Mouse (Mus musculus): ENCODE results near the gene Hat1.
"Not testable (repeated sequence)": the region's sequence is repeated elsewhere in the genome, so short reads cannot be mapped to it uniquely, and the experiment has no call there.

Hat1 gene

DNA sequence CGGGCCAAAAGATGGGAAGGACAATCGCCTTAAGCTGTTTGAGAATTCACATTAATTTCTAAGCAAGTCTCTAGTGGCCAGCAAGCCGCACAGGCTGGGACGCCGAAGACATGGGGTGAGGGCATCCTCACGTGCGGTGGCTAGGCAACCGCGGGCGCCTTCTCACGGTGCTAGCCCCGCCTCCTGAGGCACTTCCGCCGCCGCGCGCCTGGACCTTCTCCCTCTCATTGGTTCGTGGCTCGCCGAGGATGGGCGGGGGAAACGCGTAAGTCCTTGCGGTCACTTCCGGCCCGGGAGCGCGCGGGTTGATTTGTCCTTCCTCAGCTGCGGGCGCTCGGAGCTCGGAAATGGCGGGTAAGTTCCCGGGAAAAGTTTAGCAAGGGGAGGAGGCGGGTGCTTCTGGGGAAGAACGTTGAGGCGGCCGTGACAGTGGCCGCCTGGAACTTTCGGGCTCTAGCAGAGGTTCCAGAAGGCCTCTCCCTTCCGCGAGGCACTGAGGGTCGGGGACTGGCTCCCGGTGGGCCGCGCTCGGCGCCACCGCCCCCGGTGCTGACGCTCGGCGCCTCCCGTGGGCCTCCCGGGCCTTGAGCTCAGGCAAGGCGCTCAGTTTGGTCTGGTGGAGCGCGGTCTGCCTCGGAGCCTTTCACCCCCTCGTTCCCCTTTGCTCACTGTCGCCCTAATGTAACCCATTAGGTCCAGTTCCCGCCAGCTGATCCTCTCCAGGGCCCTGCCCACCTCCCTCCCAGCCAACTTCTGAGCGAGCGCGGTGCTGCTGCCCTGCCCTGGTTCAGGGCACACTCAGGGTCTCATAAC, at the start of gene Hat1:
TSS of gene Hat1 (plus strand) at position 8 of the 813 bp plus-strand sequence.
- peak; percentile 63 for DNase-seq (ENCODE audit: extremely low spot score, low read depth, low spot score)

DNA sequence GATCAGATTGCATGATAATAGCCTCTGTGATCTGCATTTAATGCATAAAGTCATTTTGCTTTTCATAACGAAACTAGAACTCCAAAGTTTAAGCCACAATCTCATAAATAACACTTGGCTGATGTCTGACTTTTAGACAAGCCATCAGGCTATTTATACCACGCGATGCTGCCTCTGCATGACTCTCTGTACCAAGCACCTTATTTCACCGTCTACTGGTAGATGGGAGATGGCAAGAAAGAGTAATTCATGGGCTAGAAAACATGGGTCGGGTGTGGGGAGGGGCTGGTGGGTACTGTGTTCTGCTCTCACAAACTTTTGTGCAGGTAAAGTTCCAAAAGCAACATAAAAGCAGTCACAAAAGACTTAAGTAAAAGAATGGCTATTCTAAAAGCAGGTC, 48.6 kb upstream of the Hat1 start:
- no peak for DNase-seq (ENCODE audit: extremely low spot score, low read depth, low spot score)

- no peak for DNase-seq (ENCODE audit: extremely low spot score, low read depth, low spot score)
Observed at GRCm38 (mm10) chr2:71343884-71344640, 44.7 kb upstream of the Hat1 start.

DNA sequence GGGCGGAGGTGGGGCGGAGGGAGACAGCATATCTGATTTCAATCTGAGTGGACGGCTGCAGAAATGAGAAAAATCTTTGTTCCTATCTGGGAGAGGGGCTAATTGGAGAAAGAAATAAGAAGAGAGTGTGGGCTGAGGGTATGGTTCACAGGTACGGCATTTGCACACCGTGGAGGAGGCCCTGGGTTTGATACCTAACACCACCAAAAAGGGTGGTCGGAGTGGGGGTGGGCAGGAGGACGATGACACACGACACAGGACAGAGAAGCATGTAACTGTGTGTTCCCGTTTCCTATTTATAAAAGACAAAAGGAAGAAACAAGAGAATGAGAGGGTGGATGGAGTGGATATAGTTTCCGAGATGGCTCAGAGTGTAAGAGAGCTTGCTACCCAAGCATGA, 41.6 kb upstream of the Hat1 start:
- DNase-seq (ENCODE audit: extremely low spot score, low read depth, low spot score): no peak

- no peak for DNase-seq (ENCODE audit: extremely low spot score, low read depth, low spot score)
Observed at GRCm38 (mm10) chr2:71347732-71348490, 40.8 kb upstream of the Hat1 start.

DNA sequence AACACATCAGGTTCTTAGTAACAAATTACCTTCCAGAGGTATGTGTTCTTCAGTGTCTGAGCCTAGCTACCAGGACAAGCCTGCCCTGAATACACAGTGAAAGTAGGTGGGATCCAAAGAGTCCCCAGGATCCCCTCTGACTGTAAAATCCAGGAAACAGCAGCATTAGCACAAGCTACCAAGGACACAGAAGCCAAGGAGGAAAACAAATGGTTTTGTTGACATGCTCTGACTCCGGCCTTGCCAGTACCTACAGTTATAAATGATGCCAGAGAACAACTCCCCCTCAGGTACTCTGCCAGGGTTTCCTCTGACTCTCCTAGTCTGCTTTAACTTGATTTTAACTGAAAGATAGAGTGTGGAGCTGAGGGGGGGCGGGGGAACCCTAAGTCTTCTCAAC, 39.2 kb upstream of the Hat1 start:
- DNase-seq (ENCODE audit: extremely low spot score, low read depth, low spot score): no peak

DNA sequence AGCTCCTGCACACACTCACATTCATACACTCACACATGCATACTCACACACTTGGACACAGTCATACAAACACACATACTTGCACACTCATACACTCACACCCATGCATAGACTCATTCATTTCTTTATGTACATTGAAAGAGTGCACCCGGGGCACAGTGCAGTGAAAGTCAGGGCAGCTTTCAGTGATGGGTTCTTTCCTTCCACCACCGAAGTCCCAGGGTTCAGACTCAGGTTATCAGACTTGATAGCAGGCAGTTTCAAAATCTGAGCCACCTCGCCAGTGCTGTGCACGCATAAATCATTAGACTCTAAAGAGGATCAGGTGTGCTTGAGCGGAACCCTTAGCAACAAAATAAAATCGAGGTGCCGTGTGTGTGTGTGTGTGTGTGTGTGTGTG, 38.6 kb upstream of the Hat1 start:
- no peak for DNase-seq (ENCODE audit: extremely low spot score, low read depth, low spot score)

DNA sequence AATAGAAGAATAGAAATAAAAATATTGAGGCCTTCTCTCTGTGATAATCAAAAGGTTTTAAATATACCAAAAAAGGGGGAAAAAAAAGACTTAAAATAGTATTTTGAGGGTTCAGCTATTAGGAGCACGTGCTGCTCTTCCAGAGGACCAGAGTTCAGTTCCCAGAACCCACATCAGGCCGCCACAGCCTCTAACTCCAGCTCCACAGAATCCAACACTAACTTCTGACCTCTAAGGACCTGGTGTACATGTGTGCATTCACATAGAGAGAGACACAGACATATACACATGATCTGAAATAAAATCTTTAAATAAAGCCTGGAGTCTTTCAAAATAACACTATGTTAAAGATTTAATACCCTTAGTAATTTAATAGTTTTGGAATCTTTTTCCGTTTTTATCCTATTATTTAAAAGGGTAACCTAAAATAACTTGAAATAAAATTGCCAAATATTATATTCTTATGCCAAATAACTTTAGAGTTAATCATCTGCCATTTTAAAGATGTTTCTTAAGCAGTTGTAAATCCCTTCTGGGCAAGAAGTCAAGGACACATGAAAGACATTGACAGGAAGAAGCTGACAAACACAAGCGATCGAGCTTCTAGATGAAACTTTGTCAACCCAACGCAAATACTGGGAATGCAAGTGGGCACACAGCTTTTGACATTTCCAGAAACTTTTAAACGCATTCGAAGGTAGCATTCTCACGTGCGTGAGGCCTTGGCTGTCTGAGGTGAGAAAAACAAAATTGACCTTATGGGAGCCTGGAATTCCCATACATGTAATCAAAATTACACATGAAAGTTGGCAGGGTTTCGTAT, 37.6 kb upstream of the Hat1 start:
- DNase-seq (ENCODE audit: extremely low spot score, low read depth, low spot score): no peak

DNA sequence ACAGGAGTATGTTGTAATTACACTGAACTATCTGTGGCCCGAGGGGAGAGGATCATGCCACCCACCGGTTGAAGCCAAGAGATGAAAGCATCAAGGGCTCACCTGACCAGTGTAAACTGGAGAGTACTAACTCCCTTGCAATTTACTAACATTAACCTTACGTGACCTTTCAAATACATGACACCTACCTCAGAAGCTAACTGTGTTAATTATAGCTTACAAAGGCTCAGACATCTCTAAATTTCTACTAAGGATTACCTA, 37.1 kb upstream of the Hat1 start:
- DNase-seq (ENCODE audit: extremely low spot score, low read depth, low spot score): no peak

GRCm38 (mm10) chr2:71353306-71354054, 35.3 kb upstream of the Hat1 start:
- DNase-seq (ENCODE audit: extremely low spot score, low read depth, low spot score): no peak

DNA sequence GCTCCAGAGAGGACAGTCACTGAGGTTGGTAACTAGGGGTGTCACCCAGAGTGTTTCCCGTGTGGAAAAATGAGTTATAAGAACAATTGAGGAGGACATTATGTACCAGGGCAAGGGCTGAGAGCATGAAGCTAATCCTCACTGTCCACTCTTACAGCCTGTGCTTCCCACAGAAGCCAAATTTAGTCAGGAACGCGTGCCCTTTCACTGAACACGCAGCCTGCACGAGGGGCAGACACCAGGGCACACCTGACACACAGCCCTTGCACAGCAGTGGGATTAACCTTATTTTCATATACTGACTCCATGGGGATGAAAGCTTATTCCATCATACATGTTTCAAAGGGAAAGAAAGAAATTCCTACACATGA, 34.7 kb upstream of the Hat1 start:
- DNase-seq (ENCODE audit: extremely low spot score, low read depth, low spot score): no peak

DNA sequence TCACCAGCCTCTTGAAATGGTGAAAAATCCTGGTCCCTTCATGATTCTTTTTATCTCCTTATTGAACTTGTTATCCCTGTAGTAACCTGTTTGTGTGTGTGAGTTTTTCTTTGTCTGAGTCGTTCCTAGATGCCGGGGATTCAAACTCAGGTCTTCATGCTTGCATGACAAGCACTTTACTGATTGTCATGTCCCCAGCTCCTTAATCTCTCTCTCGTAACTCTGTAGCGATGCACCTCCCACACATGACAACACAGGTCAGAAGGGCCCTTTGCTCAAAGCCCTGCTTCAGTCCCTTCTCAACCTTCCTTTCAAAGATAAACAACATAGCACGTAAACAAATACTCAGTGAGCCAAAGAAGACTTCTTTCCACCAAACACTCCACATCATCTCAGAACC, 30.4 kb upstream of the Hat1 start:
- no peak for DNase-seq (ENCODE audit: extremely low spot score, low read depth, low spot score)

GRCm38 (mm10) chr2:71360192-71360591, 28.6 kb upstream of the Hat1 start:
- DNase-seq (ENCODE audit: extremely low spot score, low read depth, low spot score): no peak

DNA sequence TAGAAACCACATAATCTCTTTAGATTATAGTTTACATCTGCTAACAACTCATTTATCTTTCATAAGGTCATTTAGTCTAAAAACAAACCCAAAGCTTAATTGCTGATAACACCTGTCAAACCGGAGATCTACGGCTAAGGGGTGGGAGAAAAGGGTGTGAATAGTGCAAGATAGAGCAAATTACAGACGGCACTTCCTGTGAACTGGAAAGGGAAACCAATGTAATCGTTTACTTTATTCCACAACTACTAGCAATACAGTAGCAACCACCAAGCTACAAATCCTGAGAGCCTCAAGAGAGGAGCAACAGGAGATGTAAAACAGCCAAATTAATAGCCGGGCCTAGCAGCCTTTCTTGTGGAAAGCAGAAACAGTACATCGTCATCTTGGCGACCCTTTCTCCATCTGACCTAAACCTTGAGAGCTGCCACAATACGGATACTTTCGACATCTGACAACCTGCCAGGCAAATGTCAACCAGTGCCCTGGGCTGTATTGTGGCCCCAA, 22.1 kb upstream of the Hat1 start:
- DNase-seq (ENCODE audit: extremely low spot score, low read depth, low spot score): no peak

DNA sequence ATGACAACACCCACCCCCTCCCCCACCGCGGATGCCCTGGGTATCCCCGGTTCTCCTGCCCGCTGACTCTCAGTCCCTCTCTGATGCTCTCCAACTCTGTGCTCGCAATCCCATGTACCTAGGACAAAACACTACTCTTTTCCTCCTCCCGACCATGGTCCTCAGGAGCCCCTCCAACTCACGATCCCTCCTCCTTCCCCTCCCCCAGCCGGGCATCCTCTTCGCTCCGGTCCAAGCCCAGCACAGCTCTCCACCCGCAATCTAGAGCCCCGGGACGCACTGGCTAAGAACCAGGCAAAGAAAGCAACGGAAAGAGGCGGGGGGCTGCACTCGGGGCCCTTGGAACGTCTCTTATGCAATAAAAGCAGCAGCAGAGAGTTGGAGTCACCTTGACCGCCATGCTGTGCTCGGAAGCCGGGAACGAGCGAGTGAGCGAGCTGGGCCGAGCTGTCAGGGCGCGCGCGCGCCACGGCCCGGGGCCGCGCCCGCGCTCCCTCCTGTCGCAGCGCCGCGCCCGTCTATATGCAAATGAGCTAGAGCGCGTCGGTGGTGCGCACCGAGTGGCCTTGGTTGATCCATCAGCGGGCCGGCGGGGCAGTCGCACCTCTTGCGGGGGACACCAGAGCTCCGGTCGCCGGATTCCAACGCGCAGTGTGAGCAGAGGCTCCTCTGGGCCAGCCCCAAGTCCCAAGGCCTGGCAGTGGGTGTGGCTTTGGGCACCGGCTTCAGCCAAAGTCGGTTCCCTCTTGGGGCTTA, 21.5 kb upstream of the Hat1 start, which contains the start of gene Slc25a12:
TSS of gene Slc25a12 (minus strand) at position 625 of the 756 bp plus-strand sequence.
- DNase-seq (ENCODE audit: extremely low spot score, low read depth, low spot score): no peak

- no peak for DNase-seq (ENCODE audit: extremely low spot score, low read depth, low spot score)
Observed at GRCm38 (mm10) chr2:71368086-71368485, 20.7 kb upstream of the Hat1 start.

GRCm38 (mm10) chr2:71371790-71372189, 17.0 kb upstream of the Hat1 start:
- DNase-seq (ENCODE audit: extremely low spot score, low read depth, low spot score): no peak

DNA sequence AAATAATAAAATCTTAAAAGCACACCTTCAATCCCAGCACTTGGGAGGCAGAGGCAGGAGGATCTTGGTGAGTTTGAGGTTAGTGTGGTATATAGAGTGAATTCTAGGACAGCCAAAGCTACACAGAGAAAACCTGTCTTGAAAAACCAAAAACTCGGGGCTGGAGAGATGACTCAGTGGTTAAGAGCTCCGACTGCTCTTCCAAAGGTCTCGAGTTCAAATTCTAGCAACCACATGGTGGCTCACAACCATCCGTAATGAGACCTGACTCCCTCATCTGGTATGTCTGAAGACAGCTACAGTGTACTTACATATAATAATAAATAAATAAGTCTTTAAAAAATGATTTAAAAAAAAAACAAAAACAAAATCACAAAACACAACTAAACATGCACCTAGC, 16.5 kb upstream of the Hat1 start:
- not testable (repeated sequence) for DNase-seq (ENCODE audit: extremely low spot score, low read depth, low spot score)

All from hindlimb bud, embryonic 11.5 days (tissue).